Mouse (Mus musculus): ENCODE measurements around the gene Kat6b.

The Kat6b gene

DNA sequence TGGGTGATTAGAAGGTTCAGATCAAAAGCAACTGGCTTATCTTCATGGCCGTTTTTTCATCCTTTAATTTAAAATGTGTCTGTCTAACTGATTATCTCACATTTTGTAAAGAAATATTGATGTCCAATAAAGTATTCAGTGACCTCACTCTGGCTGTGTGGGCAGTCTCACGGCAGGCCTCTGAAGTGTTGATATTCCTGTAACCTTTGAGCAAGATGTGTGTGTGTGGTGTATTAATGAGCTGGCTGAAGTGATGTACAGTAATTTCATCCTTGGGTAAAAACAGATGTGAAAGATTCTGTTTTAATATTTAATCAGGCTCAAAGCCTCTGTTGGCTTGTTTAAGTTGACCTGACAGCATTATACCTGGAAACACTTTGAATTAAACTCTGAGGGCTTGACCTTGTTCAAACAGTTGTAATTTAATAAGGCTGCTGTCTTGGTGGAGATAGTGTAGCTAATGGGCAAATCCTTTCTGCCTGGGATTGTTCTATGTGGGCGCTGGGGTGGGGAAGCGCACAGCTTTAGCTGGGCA is 82.4 kb downstream of the Kat6b start:
- DNase-seq: no peak

- DNase-seq: peak; percentile 25
Observed at GRCm38 (mm10) chr14:21565541-21566353, 84.5 kb downstream of the Kat6b start.

DNA sequence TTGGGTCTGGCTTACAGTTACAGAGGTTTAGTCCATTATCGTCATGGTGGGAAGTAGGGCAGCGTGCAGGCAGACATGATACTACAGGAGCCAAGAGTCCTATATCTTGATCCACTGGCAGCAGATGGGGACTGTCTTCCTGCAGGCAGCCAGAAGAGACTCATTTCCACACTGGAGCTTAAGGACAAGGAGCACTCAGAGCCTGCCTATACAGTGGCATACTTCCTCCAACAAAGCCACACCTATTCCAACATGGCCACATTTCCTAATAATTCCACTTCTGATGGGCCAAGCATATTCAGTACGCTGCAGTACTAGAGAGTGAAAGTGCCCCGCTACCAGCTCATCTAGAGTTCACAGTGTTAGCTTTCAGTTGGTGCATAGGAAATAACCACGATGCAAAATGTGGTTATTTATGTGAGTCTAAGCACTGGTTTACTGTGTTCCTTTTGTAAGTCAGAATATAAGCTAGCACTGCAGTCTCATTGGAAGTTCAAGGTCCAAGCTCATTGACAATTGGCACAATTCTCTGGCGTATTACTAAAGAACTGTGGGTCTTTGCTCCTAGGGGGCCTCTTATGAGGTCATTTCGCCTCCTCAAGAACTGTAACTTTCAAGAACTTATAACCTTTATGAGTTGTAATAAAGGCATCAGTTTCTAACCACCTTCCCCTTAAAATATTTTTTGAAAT is 86.2 kb downstream of the Kat6b start:
- DNase-seq: no peak

GRCm38 (mm10) chr14:21568821-21569220 is 87.6 kb downstream of the Kat6b start:
- no peak for DNase-seq

- peak; percentile 21 for DNase-seq
Observed at GRCm38 (mm10) chr14:21574686-21575309, 93.6 kb downstream of the Kat6b start.

DNA sequence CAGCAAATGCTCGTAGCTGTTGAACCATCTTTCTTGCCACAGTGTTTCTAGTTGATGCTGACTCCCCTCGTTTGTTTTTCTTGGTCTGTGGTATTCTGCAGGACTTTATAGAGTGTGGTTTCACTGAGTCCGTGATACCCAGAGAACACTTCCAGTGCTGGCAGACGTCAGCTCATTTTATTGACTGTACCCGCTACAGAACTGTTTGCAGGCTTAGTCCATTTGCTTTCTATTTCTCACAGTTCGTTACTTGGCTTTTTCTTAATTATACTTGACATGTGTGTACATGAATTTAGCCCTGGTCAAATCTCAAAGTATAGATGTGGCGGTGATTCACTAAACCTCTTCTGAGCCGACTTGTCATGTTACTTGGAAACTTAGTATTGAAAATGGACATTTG is 95.6 kb downstream of the Kat6b start:
- no peak for DNase-seq

DNA sequence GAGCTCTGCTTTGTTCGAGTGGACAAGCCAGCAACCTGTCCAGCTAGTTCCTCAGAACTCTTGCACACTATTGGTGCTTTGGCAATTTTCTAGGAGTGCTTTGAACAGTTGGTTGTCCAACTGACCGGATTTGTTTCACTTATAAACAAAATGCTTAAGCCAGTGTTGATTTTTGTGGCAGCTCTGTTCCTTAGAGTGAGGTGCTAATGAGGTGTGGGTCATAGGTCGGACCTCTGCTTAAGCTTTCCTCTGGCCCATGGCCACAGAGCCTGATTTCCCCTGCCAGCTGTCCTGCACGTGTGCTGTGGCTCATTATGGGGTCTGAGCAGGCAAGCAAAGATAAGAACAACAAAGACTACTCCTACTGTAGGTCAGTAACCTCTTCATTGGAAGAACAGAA is 100.0 kb downstream of the Kat6b start:
- peak; percentile 45 for DNase-seq

GRCm38 (mm10) chr14:21582301-21582700 is 101.1 kb downstream of the Kat6b start:
- DNase-seq: no peak

DNA sequence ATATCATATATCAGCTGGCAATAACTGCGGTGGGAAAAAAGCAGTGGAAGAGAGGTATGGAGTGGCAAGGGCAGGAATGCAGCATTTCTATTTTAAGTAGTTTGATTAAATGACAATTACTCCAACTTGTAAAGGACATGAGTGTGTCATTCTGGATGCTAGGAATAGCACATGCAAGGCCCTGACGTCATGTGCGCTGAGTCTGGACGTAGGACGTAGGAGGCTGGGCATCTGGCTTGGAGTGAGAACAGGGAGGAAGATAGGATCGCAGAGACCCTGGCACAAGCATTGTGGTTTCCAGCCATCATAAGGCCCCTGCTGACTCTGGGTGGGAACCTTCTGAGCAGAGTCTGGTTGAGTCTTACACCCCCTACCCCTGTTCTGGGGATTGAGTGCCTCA is 101.8 kb downstream of the Kat6b start:
- DNase-seq: no peak

GRCm38 (mm10) chr14:21583868-21584267 is 102.6 kb downstream of the Kat6b start:
- DNase-seq: no peak

GRCm38 (mm10) chr14:21584468-21585135 is 103.4 kb downstream of the Kat6b start:
- DNase-seq: peak; percentile 24

DNA sequence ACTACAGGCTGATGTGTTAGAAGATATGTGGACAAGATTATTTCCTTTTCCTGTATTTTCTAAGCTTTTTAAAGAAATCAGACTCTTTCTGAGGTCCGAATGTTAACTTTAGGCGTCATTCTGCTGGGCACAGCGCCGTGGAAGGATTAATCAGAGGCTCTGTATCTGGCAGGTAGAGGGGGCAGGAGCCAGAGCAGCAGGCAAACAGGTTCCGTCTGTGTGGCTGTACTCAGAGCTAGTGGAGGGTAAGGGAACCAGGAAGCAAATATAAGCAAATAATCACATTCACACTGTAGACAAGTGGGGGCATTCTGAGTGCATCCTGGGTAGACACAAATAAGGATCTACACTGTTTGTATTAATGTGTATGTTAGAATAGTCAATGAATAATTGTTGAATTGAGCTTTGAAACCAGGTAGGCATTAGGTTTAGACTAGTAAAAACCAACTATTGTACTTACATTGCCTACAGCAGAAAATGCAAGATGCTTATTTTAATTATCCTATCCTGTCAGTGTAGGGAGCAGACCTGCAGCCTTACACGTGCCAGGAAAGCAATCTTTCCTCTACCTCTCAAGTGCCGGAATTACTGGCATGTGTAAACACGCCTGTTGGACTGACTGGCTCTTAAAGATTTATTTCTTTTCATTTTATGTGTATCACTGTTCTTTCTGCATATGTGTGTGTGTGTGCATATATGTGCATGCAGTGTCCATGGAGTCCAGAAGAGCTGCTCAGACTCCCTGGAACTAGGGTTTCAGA is 104.4 kb downstream of the Kat6b start:
- DNase-seq: no peak

GRCm38 (mm10) chr14:21586481-21587118 is 105.4 kb downstream of the Kat6b start:
- DNase-seq: no peak

DNA sequence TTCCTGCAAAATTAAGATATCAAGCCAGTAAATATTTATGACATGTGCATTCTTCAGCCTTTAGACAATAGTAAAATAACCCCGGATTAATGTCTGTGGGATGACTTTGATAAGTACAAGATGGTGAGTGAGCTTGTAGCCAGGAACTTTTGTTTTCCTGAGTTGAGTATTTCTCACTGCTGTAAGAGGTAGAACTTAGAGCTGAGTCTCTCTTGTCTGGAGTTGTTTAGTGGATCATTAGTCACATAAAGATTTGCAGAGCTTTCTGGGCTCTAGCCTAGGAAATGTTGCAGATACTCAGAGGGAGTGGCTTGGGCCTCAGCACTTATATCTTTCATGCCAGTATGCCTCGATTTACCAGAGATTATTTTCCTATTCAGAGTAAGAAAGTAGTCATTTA is 106.7 kb downstream of the Kat6b start:
- DNase-seq: no peak

GRCm38 (mm10) chr14:21589620-21590019 is 108.4 kb downstream of the Kat6b start:
- DNase-seq: peak; percentile 49

GRCm38 (mm10) chr14:21590205-21590604 is 109.0 kb downstream of the Kat6b start:
- DNase-seq: no peak

- DNase-seq: no peak
Observed at GRCm38 (mm10) chr14:21592152-21592551, 110.9 kb downstream of the Kat6b start.

- DNase-seq: no peak
Observed at GRCm38 (mm10) chr14:21592985-21593750, 111.9 kb downstream of the Kat6b start.

DNA sequence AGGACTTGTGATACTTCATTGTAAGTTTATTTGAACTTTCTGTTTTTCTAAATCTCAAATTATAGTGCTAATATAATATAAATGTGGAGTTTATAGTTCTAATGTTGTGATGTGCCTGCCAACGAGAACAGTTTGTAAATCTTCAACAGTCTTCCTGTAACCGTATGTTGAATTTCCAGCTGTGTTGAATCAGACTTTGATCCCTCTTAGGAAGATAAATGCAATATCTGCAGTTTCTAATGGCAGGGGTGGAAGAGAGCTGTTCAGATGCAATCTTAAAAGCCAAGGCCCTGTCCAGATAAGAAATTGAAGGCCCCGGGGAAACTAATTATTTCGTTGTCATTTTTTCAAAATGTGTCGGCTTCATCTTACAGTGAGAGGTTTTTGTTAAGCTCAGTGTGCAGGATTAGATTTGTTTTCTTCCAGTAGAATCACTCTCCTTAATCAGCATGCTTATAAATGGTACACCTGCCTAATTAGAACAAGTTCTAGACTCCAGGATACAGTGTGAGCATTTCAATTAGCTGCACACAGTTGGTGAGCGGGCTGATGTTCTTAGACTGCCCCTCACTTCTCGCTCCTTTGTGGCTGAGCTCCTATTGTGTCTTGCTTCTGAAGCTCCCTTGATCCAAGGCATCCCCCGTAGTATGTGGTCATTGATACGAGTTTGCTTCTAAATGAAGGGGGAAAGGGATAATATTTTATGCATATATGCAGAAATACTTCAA is 118.4 kb downstream of the Kat6b start:
- no peak for DNase-seq

- no peak for DNase-seq
Observed at GRCm38 (mm10) chr14:21600174-21600566, 118.9 kb downstream of the Kat6b start.
